Mouse (Mus musculus) MN1 (cell line): ENCODE data around the gene Retreg1.

Experiments used
- DNase-seq: peaks from one replicate; pipeline ENCODE4 v3.0.0-alpha.2; 2016; ENCODE audit warnings: low spot score

Gene Retreg1

DNA sequence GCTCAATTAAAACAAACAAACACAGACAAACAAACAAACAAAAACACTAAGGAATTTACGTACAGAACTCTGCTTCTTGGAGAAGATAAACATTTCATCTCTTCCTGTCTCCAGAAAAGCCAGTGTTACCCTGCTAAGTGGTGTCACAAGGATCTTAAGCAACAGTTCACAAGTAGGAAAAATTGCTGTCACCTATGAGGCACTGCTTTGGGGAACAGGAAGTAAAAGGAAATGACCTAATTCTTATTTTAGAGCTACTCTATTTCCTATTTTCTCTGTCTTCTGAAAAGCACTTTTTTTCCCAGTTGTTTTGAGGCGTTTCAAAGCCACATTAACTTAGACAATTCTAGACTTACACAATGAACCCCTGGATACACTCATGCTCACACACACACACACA is 12.6 kb upstream of the Retreg1 start:
- DNase-seq, result no peak

DNA sequence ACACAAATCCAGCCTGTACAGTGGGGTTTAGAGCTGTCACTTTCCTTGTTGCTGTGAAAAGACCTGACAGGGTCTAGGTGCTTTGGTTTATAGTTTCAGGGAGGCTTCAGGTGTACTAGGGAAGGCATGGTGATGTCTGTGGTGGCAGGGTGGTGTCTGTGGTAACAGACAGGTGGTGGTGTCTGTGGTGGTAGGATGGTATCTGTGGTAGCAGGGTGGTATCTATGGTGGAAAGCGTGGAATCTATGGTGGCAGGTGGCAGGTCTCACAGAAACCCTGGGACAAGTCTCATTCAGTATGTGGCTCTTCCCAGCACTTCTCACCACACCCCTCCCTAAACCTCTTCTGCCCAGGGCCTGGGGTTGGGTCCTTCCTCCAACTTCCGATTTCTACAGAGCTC is 8.7 kb upstream of the Retreg1 start:
- no peak for DNase-seq

DNA sequence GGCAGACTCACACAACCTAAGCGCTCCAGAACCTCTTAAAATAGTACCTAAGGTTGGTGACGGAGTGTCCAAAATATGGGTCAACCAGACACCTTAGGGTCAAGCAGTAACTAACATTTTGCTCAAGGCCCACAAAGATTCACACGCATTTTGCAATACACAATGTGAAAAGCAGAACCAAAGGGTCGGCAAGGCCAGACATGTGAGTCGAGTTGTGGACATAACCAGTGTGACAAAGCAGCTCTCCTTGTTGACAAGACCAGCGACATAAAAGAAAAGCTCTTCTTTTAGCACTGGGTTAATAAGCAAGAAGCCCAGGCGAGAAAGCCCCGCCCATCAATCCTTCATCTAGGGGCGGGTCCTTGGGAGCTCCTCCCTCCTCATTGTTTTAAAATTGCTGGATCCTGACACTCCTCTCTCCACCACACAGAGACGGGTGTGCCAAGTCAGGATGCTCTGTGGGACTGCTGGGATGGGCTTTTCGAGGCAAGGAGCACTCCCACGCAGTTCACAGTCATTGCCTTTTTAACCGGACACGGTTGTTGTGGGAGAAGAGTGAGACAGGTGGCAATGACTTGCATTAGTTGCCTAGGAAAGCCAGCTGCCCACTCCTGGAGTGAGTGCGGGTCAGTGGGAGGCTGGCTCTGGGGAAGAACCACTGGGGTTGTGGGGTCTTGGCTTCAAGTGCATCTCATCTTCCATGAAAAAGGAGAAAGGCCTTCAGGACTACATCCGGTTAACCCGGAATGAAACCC is 7.9 kb upstream of the Retreg1 start:
- DNase-seq, result no peak

DNA sequence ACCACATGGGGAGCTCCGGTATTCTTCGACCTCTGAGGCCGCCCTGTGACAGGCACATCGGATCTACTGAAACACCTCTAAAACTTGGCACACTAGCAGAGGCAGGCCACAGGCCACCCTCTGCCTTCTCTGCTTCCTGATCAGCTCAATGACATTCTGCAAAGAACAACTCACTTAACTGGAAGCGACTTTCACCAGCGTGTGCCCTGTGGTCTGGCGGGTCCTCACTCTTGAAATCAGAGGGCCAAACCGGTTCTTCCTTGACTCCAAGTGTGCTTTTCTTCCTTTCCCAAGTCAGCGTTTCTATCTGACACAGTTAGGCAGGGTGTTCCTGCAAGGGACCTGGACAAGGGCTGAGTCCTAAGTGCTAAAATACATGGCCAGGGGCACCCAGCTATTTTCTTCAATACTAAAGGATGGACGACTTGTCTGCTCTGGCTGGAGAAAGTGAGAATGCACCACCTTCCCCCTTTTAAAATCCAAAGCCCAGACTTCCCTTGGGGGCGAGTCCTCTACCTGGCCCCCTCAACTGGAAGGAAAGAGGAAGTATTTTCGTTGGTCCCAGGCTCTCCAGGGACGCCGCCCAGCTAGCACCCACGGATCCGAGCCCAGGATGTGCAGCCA is 406 bp upstream of the Retreg1 start:
- DNase-seq, result no peak

DNA sequence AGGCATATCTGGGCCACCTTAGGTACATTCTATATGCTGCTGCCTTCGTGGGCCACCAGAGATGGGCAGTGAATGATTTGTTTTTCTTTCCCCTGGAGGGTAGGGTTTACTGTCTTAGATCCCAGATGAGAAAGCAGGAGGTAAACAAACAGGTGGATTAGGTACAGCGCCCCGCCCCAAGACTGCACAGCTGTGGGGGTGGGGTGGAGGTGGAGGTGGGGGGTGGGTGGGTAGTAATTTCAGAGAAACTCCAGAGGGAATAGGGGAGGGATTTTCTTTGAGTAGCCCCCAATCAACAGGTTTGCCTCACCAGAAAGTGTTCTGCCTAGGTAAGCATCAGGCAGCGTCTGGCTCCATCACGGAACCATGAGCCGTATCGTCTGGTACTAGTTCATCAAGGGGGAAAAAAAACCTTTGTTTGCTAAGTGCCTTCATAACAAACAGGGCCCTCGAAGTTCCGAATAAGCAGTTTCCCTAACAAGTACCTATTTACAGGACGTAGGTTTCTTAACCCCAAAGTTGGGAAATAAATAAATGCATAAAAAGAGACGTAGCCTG is 1.1 kb downstream of the Retreg1 start:
- no peak for DNase-seq

DNA sequence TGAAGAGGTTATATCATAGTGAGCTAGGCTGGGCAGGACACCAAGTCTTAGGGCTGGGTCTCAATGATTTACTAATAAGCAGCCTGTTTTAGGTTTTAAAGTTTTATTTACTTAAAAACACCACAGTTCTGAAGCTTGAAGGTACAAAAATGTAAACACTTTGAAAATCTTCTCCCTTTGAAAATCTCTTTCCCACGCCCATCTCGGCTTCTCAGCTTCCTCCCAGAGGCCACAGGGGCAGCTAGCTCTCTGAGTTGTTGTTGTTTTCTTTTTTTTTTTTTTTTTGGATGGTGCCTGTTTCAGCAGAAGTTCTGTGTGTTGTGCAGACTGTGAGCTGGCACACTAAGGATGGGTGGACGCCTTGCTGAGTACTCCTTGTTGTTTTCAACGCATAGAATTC is 1.8 kb downstream of the Retreg1 start:
- no peak for DNase-seq

DNA sequence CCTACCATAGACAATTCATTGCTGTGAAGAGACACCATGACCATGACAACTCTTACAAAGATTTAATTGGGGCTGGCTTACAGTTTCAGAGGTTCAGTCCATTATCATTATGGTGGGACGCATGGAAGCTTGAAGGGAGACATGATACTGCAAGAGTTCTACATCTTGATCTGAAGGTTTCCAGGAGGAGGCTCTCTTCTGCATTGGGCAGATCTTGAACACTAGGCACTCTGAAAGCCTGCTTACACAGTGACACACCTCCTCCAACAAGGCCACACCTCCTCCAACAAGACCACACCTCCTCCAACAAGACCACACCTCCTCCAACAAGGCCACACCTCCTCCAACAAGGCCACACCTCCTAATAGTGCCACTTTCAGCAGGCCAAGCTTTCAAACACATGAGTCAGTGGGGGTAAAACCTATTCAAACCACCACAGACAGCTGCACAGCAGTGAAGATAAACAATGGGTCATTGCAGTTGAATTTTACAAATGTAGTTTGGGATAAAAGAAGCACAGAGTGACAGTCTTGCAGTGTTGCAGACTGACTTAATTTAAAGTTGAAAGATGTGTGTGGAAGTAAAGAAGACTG is 4.7 kb downstream of the Retreg1 start:
- DNase-seq, result no peak

DNA sequence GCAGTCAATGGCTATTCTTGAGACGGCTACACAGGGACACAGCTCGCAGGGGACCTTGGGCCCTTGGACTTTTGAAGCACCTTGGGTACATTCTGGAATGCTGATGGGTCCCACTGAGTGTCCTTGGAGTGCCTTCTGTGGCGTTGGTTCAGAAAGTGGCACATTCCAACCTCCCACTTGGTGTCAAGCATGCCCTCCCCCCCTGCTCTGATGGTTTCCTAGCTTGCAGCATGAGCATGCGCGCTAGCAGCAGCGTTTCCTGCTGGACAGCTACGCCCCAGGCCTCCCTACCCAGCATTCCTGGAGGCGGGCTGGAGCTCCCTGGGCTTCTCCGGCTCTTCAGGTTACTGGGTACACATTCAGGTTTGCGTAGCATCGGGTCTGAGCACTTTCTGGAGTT is 7.6 kb downstream of the Retreg1 start:
- DNase-seq, result no peak

DNA sequence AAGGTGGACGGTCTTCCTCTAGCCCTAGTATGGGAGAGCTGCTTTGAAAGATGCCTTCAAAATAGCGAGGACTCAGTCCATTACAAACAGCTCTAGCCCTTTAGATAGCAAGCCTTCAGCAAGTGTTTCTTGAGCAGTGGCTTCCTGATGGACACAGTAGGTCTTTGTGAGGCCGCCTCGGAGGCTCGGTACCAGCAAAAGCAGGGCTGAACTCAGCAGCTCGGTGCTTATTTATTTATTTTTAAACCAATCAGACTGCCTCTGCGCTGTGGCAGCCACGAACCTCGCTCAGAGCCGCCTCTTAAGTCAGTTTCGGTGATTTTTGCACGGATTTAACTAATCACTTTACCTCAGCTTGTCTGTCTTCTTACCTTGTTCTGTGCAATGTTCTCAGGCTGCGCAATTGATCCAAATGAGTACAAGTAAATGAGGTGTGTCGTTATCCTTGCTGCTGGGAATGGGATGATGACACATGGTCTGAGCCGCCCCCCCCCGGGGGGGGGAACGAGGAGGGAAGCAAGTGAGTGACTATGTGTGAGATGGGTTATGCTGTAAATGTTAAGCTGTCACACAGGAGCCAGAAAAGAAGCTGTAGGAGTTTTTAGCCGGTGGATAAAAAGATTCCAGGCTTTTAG is 11.4 kb downstream of the Retreg1 start:
- DNase-seq, result no peak

DNA sequence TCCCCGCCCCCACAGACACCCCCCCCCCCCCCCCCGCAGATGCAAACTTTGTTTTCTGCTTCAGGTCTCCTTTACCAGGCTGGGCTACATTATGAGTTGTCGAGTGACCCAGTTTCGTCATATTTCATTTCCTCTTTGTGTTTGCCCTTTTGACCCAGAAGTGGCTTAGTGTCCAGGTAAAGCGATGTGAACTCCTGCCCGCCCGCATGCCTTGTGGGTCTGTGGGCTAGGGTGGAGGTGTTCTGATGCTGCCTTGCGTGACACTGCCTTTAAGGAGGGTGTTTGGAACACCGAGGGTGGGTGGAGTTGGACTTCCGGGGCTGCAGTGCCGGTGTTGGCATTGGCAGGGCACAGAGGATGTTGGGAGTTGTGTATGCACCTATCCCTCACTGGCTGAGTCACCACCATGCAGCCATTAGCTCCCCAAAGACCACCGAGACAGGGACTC is 15.7 kb downstream of the Retreg1 start:
- DNase-seq, result no peak

DNA sequence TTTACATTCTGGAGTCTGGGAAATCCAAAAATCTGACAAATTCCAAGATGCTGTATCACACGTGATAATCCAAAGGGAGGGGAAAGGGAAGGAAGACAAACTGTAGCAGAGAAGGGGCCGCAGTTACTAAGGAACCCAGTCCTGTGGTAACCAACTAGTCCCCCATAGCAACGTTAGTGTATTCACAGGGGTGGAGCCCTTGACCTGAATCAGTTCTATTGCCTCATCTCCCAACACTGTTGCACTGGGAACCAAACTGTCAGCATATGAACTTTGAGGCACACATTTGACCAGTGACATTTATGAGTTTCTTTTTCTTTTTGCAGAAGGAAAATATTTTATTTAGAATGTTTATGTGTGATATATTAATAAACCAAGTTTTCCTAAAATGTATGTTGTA is 16.5 kb downstream of the Retreg1 start:
- no peak for DNase-seq

DNA sequence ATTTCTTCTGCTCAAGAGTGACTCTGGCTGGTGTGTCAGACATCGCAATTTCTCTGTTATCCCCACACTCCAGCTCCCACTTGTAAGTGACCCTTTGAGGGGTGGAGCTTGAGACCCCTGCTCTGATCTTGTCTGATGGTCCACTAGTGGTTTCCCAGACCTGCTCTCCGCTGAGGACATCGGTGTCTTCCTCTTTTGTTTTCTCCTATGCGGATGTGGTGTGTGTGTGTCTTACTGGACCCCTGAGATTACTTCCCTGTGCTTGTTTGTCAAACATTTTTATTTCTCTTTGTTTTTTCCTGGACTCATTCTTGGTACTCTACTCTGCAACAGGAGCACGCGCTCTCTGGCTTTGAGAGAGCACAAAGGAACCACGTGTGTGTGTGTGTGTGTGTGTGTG is 18.9 kb downstream of the Retreg1 start:
- DNase-seq, result no peak

DNA sequence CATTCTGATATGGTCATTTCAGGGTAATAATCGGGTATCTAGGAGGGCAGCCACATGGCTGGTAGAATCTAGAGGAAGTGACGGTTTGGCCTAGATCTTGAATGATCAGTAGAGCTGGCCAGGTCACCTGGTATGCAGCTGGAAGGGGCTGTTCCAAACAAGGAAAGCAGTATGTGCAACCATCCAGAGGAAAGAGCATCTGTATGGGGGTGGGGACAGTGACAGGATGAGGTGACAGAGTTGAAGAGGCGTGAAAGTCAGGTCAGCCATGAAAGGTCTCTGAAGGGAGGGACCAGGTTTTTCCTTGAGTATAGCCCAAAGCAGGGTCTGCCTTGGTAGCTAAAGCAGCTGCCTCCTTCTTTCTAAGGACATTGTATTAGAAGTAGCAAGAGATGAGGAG is 22.6 kb downstream of the Retreg1 start:
- no peak for DNase-seq

DNA sequence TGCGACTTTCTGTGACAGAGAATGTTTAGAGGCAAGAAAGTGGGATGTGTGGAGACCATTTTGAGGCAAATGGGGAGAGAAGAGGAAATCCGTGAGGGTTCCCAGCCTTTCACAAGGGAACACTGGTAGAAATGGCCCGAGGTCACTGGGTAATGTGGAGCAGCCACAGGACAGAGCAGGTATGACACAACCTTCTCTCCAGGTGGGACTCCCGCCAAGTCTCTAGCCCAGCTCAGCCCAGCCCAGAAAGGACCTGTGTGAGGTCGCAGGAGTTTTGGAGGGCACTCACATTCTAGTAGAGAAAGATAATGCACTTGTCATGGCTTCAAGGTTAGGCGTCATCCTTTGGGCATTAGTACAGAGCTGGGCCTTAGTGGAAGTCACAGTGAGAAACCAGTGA is 23.1 kb downstream of the Retreg1 start:
- no peak for DNase-seq

DNA sequence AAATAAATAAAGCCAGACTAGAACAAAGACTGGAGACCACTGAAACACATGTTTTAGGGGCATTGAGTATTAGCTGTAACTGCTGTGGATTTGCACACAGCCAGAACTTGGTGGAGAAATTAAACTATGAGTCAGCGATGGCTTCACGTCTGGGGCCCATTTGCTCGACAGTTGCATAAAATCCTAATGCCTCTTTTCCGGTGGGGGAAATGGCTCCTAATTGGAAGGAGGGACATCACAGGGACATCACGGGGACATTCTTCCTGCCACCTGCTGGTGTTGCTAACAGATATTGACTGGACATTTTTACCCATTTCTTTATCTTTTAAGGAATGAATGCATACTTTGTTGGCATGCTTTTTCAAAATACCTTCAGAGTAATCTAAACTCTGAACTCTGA is 26.1 kb downstream of the Retreg1 start:
- DNase-seq, result no peak

DNA sequence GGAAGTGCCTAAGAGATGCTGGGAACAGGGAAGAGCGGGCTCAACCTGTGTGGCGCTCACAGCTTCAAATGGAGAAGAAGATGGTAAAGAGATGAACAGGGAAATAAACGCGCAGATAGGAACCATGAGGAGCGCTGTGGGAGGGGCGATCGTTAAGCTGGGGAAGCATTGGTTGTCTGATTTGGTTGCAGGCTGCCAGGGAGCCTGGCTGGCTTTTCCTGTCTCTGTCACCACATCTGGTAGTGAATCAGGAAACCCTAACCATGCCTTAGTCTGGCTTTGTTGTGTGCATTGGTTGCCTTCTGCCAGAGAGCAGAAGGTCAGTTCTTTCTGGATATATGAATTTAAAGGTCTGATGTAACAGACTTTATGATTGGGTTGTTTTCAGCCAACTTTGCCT is 28.5 kb downstream of the Retreg1 start:
- DNase-seq, result no peak

DNA sequence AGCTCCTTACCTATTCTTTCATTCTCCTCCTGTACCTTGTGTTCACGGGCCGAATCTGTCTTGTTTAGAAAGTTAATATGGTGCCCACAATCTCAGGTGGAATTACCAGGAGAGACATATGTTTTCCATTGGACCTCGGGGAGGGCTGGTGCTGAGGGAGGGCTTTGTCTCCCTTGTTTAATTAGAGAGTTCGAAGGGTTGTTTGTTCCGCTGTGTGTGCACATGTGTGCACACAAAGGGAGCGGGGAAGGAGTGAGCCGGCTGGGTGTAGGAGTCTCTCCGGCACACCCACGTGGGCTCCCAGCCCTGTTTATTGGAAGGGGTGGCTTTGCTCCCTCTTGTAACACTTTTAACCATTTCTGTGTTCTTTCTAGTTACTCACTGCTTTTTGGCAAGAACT is 29.1 kb downstream of the Retreg1 start:
- no peak for DNase-seq

DNA sequence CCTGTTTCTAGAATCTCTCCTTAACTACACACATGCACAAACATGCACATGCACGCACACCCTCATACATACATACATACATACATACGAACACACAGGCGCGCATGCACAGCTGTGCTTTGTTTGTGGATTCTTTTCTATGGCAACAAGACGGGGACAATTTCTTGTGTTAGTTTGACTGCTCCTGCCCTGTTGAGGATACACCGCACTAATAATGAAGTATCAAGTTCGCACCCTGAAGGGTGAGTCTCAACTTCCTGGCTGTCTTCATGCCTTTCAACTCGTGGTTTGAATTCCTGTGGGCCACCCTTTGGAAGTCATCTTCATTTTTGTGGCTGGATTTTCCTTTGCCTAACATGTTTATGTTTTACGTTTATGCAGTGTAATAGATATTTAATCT is 29.7 kb downstream of the Retreg1 start:
- no peak for DNase-seq

DNA sequence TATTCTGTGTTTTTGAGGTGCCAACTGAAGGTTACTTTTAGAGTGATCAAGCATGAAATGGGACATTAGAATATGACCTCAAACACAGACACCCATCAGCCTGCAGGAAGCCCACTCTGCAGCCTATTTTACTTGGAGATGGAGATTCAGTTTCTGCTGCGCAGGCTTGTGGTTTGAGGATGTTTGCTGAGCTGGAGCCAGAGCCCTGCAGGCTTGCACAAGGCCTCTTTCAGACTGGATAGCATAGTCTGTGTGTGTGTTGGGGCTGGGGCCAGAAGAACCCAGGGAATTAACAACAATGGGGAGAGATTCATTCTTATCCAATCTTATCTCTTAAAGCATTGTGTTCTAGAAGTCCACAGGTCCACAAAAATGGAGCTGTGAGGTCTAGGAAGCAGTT is 30.6 kb downstream of the Retreg1 start:
- no peak for DNase-seq

DNA sequence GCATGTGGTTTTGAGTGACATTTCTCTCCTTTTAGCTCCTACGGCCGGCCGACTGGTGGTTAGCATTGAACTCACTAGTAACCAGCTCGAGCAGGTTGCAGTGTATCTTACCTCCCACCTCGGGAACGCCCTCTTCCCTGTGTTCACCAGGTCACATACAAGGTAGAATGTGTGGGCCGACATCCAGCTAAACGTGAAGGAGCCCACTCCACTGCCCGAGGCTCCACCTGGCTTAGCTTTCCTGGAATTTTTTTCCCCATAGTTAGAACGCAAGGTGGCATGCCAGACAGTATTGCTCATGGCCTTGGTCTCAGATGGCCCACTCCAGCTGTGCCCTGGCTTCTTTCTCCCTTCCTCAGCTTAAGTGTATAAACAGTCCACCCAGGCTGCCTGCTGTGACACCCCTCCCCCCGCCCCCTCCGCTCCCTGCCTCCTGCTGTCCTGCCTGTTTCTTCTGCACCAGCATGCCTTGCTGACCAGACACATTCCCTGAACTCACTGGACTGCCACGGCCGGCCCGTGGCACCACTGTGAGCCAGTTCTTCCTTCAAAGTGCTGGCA is 33.7 kb downstream of the Retreg1 start:
- no peak for DNase-seq

DNA sequence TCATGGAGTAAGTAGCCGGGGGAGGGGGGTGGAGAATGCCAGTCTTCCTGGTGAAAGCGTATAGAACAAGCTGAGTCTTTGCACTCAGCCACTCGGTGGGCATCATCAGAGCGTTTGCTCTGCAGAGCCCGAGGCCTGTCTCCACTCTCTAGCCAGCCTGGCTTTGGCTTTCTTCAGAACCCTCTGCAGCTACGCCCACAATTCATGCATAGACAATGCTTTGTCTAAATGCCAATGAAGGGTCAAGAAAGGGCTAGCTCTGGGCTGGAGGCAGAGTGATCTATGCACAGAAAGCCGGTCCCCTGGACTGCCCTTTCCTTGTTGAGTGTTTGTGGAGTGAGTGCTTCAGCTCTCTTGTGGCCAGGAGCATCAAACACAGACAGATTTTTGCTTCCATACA is 34.8 kb downstream of the Retreg1 start:
- DNase-seq, result no peak

DNA sequence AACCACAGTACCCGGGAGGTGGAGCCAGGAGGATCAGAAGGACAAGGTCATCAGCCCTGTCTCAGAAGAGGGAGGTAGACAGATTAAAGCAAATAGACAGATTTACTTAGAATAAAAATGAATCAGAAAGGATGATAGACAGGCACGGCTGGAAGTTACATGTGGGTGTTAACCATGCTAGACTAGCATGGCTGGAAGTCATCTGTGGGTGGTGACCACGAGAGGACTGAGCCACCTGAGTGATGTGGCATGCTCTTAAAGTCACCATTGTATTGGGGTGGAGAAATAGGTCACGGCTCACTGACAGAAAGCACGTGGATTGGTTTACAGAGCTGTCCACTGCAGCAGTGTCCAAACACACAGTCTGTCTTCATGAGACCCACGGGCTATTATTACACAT is 36.2 kb downstream of the Retreg1 start:
- no peak for DNase-seq

DNA sequence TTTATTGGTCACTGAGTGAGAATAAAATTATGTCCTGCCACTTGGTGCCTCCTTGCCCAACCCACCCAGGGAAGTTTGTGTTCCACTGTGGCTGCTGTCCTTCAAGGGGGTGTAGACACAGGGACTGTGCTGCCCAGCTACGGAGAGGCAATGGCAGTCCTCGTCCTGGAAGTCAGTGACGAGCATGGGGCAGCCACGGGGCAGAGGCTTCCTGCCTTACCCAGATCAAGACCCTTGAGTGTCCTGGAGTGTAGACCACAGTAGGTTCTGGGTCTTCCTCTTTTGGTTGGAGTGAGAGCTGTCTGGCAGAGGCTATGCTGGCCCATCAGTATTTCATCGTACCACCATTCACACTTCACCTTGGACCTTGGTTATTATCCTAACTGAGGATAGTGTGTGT is 37.2 kb downstream of the Retreg1 start:
- DNase-seq, result no peak
